Mouse (Mus musculus) T-helper 17 cell (primary cell): ENCODE measurements around the gene 4931406C07Rik.

Experiments
- in situ Hi-C, 2 experiments: fragments of 300-600 bp; cut with MboI, MseI; formaldehyde crosslinking; loops; 1 replicate in 1 of 2; 2 replicates in 1 of 2; pipeline ENCODE4 v1.15.1; 2025; ENCODE audit warnings: high pct_unique_total_duplicates in 2 of 2

4931406C07Rik gene

GRCm38 (mm10) chr9:15240006-15240405 lies 66.2 kb downstream of the 4931406C07Rik start:
- in situ Hi-C loops = no loop called here

GRCm38 (mm10) chr9:15239042-15239925 lies 67.0 kb downstream of the 4931406C07Rik start, which contains the start of gene Vstm5:
Gene Vstm5 (plus strand): TSS chr9:15239045.
- in situ Hi-C loops = no loop called here

- in situ Hi-C loops = no loop called here
Measured at GRCm38 (mm10) chr9:15238297-15238990, 67.8 kb downstream of the 4931406C07Rik start.

- in situ Hi-C loops = no loop called here
Measured at GRCm38 (mm10) chr9:15237516-15238296, 68.5 kb downstream of the 4931406C07Rik start.

GRCm38 (mm10) chr9:15235986-15236385 lies 70.3 kb downstream of the 4931406C07Rik start:
- in situ Hi-C loops = no loop called here

GRCm38 (mm10) chr9:15233604-15234003 lies 72.6 kb downstream of the 4931406C07Rik start:
- in situ Hi-C loops = no loop called here
